Mouse (Mus musculus): ENCODE measurements around the gene Zfand4. TPM values are rescaled to one million over a fixed set of nuclear protein-coding genes. Genes with fewer than 3 reads are reported as not detected.

Gene Zfand4
- polyA plus RNA-seq, 1 experiment from 2014 or later: 12.1 TPM

DNA sequence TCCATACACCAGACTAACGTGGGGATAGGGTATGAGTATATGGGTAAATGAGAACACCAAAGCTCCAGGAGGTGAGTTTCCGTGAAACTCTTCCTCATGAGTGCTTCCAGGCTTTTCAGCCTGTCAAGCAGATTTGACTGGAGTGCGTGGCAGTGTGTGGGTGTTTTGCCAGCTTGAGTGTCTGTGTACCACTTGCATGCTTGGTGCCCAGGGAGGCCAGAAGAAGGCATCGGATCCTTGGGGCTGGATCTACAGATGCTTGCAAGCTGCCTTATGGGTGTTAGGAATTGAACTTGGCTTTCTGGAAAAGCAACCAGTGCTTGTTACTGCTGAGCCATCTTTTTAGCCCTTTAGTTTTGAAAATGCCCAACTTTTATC, 92.9 kb downstream of the Zfand4 start:
- no peaks in the 10 kb centered on the region for H3K4me1 ChIP-seq
- no peak overlapping the region for H3K4me3 ChIP-seq (replicated peaks)
- H3K36me3 ChIP-seq (replicated peaks): no peaks in the 10 kb centered on the region
- no peak overlapping the region for H3K9ac ChIP-seq
- H3K4me2 ChIP-seq: no peak overlapping the region
- 69% methylated on average over 4 of the region's 4 CpGs for WGBS
- H3K27ac ChIP-seq: no peak overlapping the region
- no peaks in the 10 kb centered on the region for H3K9me3 ChIP-seq
- ATAC-seq (ENCODE audit: low FRiP score): no peak
- H3K27me3 ChIP-seq: no peaks in the 10 kb centered on the region

DNA sequence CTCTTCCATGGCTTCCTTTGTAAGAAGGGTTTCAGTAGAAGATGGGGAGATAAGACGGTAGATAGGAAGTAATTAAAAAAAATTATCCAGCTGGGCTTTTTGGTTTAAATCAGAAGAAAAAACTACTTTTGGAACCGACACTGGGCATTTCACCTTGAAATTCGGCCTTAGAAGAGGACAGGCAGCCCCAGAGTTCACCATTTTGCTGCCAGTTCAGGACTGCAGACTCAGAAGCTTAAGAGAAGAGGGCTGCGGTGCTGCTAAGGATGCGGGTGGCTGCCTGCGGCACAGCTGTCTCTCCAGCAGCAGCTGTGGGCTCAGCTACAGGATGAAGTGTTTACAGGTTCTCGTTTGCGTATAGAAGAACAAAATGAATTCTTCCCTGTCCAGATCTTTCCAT, 94.0 kb downstream of the Zfand4 start:
- no peaks in the 10 kb centered on the region for H3K36me3 ChIP-seq (replicated peaks)
- ATAC-seq (ENCODE audit: low FRiP score): no peak
- no peak overlapping the region for H3K9ac ChIP-seq
- no peak overlapping the region for H3K4me3 ChIP-seq (replicated peaks)
- H3K27me3 ChIP-seq: no peaks in the 10 kb centered on the region
- no peaks in the 10 kb centered on the region for H3K4me1 ChIP-seq
- no peaks in the 10 kb centered on the region for H3K9me3 ChIP-seq
- H3K27ac ChIP-seq: no peak overlapping the region
- WGBS: 75% methylated on average over 8 of the region's 8 CpGs
- no peak overlapping the region for H3K4me2 ChIP-seq

- H3K27ac ChIP-seq: no peak overlapping the region
- H3K4me2 ChIP-seq: no peak overlapping the region
- no peaks in the 10 kb centered on the region for H3K36me3 ChIP-seq (replicated peaks)
- no peak for ATAC-seq (ENCODE audit: low FRiP score)
- H3K27me3 ChIP-seq: no peaks in the 10 kb centered on the region
- no peak overlapping the region for H3K4me3 ChIP-seq (replicated peaks)
- no peak overlapping the region for H3K9ac ChIP-seq
- WGBS: 89% methylated on average over 3 of the region's 3 CpGs
- no peaks in the 10 kb centered on the region for H3K4me1 ChIP-seq
- H3K9me3 ChIP-seq: no peaks in the 10 kb centered on the region
These were observed 95.2 kb downstream of the Zfand4 start for GRCm38 (mm10) chr6:116359256-116359655.

DNA sequence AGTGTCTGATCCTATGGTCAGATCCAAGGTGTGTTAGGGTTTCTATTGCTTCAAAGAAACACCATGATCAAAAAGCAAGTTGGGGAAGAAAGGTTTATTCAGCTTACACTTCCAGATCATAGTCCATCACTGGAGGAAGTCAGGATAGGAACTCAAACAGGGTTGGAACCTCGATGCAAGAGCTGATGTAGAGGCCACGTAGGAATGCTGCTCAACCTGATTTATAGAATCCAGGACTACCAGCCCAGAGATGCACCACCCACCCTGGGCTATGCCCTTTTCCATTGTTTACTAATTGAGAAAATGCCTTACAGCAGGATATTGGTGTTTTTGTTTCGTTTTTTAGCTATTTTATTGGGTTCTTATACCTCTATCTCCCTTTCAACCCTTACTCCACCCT, 97.4 kb downstream of the Zfand4 start:
- 86% methylated on average over 3 of the region's 3 CpGs for whole genome bisulfite sequencing
- no peak overlapping the region for H3K27ac ChIP-seq
- no peaks in the 10 kb centered on the region for H3K9me3 ChIP-seq
- H3K9ac ChIP-seq: no peak overlapping the region
- H3K4me2 ChIP-seq: no peak overlapping the region
- no peaks in the 10 kb centered on the region for H3K36me3 ChIP-seq (replicated peaks)
- H3K4me3 ChIP-seq (replicated peaks): no peak overlapping the region
- no peak for ATAC-seq (ENCODE audit: low FRiP score)
- H3K27me3 ChIP-seq: no peaks in the 10 kb centered on the region
- no peaks in the 10 kb centered on the region for H3K4me1 ChIP-seq

GRCm38 (mm10) chr6:116361993-116362392, 98.0 kb downstream of the Zfand4 start:
- H3K9ac ChIP-seq: no peak overlapping the region
- no peaks in the 10 kb centered on the region for H3K4me1 ChIP-seq
- ATAC-seq (ENCODE audit: low FRiP score): no peak
- H3K27ac ChIP-seq: no peak overlapping the region
- H3K9me3 ChIP-seq: no peaks in the 10 kb centered on the region
- no peak overlapping the region for H3K4me2 ChIP-seq
- 94% methylated on average over 4 of the region's 4 CpGs for WGBS
- H3K4me3 ChIP-seq (replicated peaks): no peak overlapping the region
- no peaks in the 10 kb centered on the region for H3K27me3 ChIP-seq
- H3K36me3 ChIP-seq (replicated peaks): no peaks in the 10 kb centered on the region

- Histone ChIP-seq H3K36me3 (replicated peaks) (no peaks in the 10 kb centered on the region), H3K9me3 (no peaks in the 10 kb centered on the region), H3K27ac (no peak overlapping the region), H3K9ac (no peak overlapping the region), H3K4me2 (no peak overlapping the region), H3K4me3 (replicated peaks) (no peak overlapping the region), H3K27me3 (no peaks in the 10 kb centered on the region), H3K4me1 (no peaks in the 10 kb centered on the region)
- ATAC-seq (ENCODE audit: low FRiP score): no peak
- 86% methylated on average over 11 of the region's 11 CpGs for WGBS
These were observed 103.9 kb downstream of the Zfand4 start for GRCm38 (mm10) chr6:116367971-116368370.

- Histone ChIP-seq H3K4me1 (no peaks in the 10 kb centered on the region), H3K27ac (no peak overlapping the region), H3K36me3 (replicated peaks) (no peaks in the 10 kb centered on the region), H3K4me3 (replicated peaks) (no peak overlapping the region), H3K27me3 (no peaks in the 10 kb centered on the region), H3K9ac (no peak overlapping the region), H3K9me3 (no peaks in the 10 kb centered on the region), H3K4me2 (no peak overlapping the region)
- ATAC-seq (ENCODE audit: low FRiP score): no peak
- 93% methylated on average over 1 of the region's 1 CpGs for WGBS
These were observed 105.8 kb downstream of the Zfand4 start for GRCm38 (mm10) chr6:116369811-116370210.

GRCm38 (mm10) chr6:116370216-116370976, 106.4 kb downstream of the Zfand4 start:
- Histone ChIP-seq H3K36me3 (replicated peaks) (no peaks in the 10 kb centered on the region), H3K9ac (no peak overlapping the region), H3K9me3 (no peaks in the 10 kb centered on the region), H3K4me3 (replicated peaks) (no peak overlapping the region), H3K4me1 (no peaks in the 10 kb centered on the region), H3K27ac (no peak overlapping the region), H3K27me3 (no peaks in the 10 kb centered on the region), H3K4me2 (no peak overlapping the region)
- WGBS: 87% methylated on average over 6 of the region's 6 CpGs
- no peak for ATAC-seq (ENCODE audit: low FRiP score)

DNA sequence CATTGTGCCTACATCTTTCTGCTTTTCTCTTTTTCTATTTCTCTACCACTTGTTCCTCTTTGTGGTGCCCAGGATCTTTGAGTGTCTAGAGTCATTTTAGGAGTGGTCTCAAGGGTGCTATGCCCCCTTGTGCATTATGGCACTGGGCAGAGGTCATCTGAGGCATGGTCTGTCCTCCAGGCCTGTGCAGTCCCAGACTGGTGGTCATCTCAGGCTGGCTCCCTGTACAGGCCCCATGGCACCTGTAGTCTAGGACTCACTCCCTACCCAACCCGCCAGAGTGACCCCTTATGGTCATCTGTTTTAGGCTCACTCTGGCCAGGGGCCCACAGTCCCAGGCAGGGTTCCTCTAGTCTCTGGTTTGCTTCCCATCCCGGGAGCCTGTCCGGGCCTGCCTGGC, 107.5 kb downstream of the Zfand4 start:
- Histone ChIP-seq H3K4me2 (no peak overlapping the region), H3K9ac (no peak overlapping the region), H3K4me3 (replicated peaks) (no peak overlapping the region), H3K27ac (no peak overlapping the region), H3K9me3 (no peaks in the 10 kb centered on the region), H3K27me3 (no peaks in the 10 kb centered on the region), H3K4me1 (no peaks in the 10 kb centered on the region), H3K36me3 (replicated peaks) (no peaks in the 10 kb centered on the region)
- 90% methylated on average over 3 of the region's 3 CpGs for whole genome bisulfite sequencing
- ATAC-seq (ENCODE audit: low FRiP score): no peak

- H3K9me3 ChIP-seq: no peaks in the 10 kb centered on the region
- WGBS: 90% methylated on average over 1 of the region's 1 CpGs
- no peak overlapping the region for H3K4me2 ChIP-seq
- H3K27ac ChIP-seq: no peak overlapping the region
- no peak for ATAC-seq (ENCODE audit: low FRiP score)
- no peaks in the 10 kb centered on the region for H3K27me3 ChIP-seq
- H3K36me3 ChIP-seq (replicated peaks): peaks cover 11% of the 10 kb centered on the region
- no peak overlapping the region for H3K9ac ChIP-seq
- H3K4me1 ChIP-seq: no peaks in the 10 kb centered on the region
- no peak overlapping the region for H3K4me3 ChIP-seq (replicated peaks)
These were observed 110.1 kb downstream of the Zfand4 start for GRCm38 (mm10) chr6:116374136-116374535.

GRCm38 (mm10) chr6:116374618-116375017, 110.6 kb downstream of the Zfand4 start:
- Histone ChIP-seq H3K9me3 (no peaks in the 10 kb centered on the region), H3K36me3 (replicated peaks) (peaks cover 11% of the 10 kb centered on the region), H3K27me3 (no peaks in the 10 kb centered on the region), H3K4me1 (no peaks in the 10 kb centered on the region), H3K9ac (no peak overlapping the region), H3K27ac (no peak overlapping the region), H3K4me3 (replicated peaks) (no peak overlapping the region), H3K4me2 (no peak overlapping the region)
- ATAC-seq (ENCODE audit: low FRiP score): no peak

GRCm38 (mm10) chr6:116378892-116379291, 114.9 kb downstream of the Zfand4 start:
- Histone ChIP-seq H3K9ac (no peak overlapping the region), H3K4me1 (peaks cover 7% of the 10 kb centered on the region; the same call in 1 of the 2 replicates), H3K9me3 (no peaks in the 10 kb centered on the region), H3K36me3 (replicated peaks) (peaks cover 11% of the 10 kb centered on the region), H3K4me2 (no peak overlapping the region), H3K4me3 (replicated peaks) (no peak overlapping the region), H3K27me3 (no peaks in the 10 kb centered on the region), H3K27ac (no peak overlapping the region)
- WGBS: 93% methylated on average over 7 of the region's 7 CpGs
- no peak for ATAC-seq (ENCODE audit: low FRiP score)

Measured in forebrain, embryonic 12.5 days (tissue).